Mouse (Mus musculus) ZHBTc4 (cell line): ENCODE measurements at regions not wholly inside any gene's neighbourhood (a gene's known extent, or its start where the extent isn't known, plus 50 kb on each side); places are given as distances from the start of the nearest gene placed in this dataset.

Experiments used
- DNase-seq: peaks from one replicate; pipeline ENCODE4 v3.0.0-alpha.2; 2011; ENCODE audit warnings: low read depth, low spot score

GRCm38 (mm10) chr11:31531416-31531815, 140.3 kb downstream of the Bod1 start:
- DNase-seq = no peak

GRCm38 (mm10) chr11:31530851-31531250, 140.8 kb downstream of the Bod1 start:
- DNase-seq = no peak

- no peak for DNase-seq
Measured at GRCm38 (mm10) chr11:31529686-31530085, 142.0 kb downstream of the Bod1 start.

- DNase-seq = no peak
Measured at GRCm38 (mm10) chr11:31524708-31525107, 147.0 kb downstream of the Bod1 start.

- DNase-seq = no peak
Measured at GRCm38 (mm10) chr11:31524065-31524618, 147.5 kb downstream of the Bod1 start.

GRCm38 (mm10) chr11:31522127-31522526, 149.6 kb downstream of the Bod1 start:
- DNase-seq = no peak

GRCm38 (mm10) chr11:31520909-31521308, 150.8 kb downstream of the Bod1 start:
- DNase-seq = no peak

GRCm38 (mm10) chr11:31503239-31503916, 133.5 kb upstream of the Stc2 start:
- DNase-seq = no peak

- no peak for DNase-seq
Measured at GRCm38 (mm10) chr11:31485429-31485828, 115.6 kb upstream of the Stc2 start.

GRCm38 (mm10) chr11:31481057-31481340, 111.1 kb upstream of the Stc2 start:
- no peak for DNase-seq

GRCm38 (mm10) chr11:31480225-31481056, 110.6 kb upstream of the Stc2 start:
- DNase-seq = no peak

GRCm38 (mm10) chr11:31477763-31478162, 107.9 kb upstream of the Stc2 start:
- DNase-seq = no peak

GRCm38 (mm10) chr11:31477104-31477503, 107.2 kb upstream of the Stc2 start:
- no peak for DNase-seq

- DNase-seq = no peak
Measured at GRCm38 (mm10) chr11:31473017-31473416, 103.1 kb upstream of the Stc2 start.

GRCm38 (mm10) chr11:31470681-31471414, 101.0 kb upstream of the Stc2 start:
- no peak for DNase-seq

- no peak for DNase-seq
Measured at GRCm38 (mm10) chr11:31464844-31465243, 95.0 kb upstream of the Stc2 start.

GRCm38 (mm10) chr11:31462440-31462839, 92.6 kb upstream of the Stc2 start:
- no peak for DNase-seq

GRCm38 (mm10) chr11:31461824-31462223, 92.0 kb upstream of the Stc2 start:
- no peak for DNase-seq

- DNase-seq = no peak
Measured at GRCm38 (mm10) chr11:31461348-31461747, 91.5 kb upstream of the Stc2 start.

GRCm38 (mm10) chr11:31427374-31427773, 57.5 kb upstream of the Stc2 start:
- DNase-seq = no peak
